Mouse (Mus musculus) liver, embryonic 14.5 days (tissue): ENCODE results near the gene Gnpat.

Experiments used
- CTCF ChIP-seq: IDR thresholded peaks from 2 replicates; pipeline ENCODE4 v1.5.1; 2016; ENCODE audit warnings: antibody characterized with exemption, low read depth, control low read depth
- EP300 ChIP-seq: IDR thresholded peaks from 2 replicates; pipeline ENCODE4 v1.6.1; 2016; ENCODE audit warnings: antibody characterized with exemption, low read depth

DNA sequence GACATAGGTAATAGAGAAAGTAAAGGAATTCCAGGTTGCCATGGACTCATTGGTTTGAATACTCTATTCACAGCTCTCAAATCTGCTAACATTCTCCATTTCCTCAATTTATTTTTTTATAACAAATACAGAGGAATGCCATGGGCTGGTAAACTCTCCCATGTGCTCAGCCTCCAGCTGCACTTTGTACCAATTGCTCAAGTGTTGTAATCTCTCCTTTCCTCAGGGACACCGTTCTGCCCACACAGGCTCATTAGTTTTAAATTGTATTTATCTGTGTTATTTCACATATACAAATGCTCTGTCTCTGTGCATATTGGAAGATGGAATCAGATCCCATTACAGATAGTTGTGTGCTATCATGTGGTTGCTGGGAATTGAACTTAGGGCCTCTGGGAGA lies 9.3 kb upstream of the Gnpat start:
- TF ChIP-seq CTCF, result no peak
- no peak for TF ChIP-seq EP300
